Mouse (Mus musculus): ENCODE measurements around the gene Dip2a.

DNA sequence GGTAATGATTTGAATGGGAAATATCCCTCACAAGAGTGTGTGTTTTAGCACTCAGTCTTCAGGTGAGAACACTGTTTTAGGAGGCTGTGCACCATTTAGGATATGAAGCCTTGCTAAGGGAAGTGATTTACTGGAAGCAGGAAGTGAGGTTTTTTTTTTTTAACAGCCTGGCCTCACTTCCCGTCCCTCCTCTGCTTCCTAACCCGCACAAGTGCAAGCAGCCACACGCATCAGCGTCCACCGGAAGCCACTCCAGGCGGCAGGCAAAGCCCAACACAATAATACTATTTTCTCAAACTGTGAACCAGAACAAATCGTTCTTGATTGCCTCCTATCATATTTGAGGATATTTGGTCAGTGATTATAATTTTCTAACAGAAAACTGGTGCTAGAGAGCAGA, 6.9 kb upstream of the Dip2a start:
- TF ChIP-seq CTCF (IDR thresholded peaks at IDR 0.05; ENCODE audit: borderline replicate concordance, extremely low read depth, insufficient read depth, insufficient read length) (no peak), POLR2A (IDR thresholded peaks at IDR 0.05; ENCODE audit: borderline replicate concordance, extremely low read depth, insufficient read depth, insufficient read length, poor library complexity, severe bottlenecking) (no peak)

Data from brain, embryonic 14.5 days (tissue).